Mouse (Mus musculus): ENCODE measurements around the gene Tet3.
"Not testable (repeated sequence)": the region's sequence is repeated elsewhere in the genome, so short reads cannot be mapped to it uniquely, and the experiment has no call there.

The Tet3 gene

DNA sequence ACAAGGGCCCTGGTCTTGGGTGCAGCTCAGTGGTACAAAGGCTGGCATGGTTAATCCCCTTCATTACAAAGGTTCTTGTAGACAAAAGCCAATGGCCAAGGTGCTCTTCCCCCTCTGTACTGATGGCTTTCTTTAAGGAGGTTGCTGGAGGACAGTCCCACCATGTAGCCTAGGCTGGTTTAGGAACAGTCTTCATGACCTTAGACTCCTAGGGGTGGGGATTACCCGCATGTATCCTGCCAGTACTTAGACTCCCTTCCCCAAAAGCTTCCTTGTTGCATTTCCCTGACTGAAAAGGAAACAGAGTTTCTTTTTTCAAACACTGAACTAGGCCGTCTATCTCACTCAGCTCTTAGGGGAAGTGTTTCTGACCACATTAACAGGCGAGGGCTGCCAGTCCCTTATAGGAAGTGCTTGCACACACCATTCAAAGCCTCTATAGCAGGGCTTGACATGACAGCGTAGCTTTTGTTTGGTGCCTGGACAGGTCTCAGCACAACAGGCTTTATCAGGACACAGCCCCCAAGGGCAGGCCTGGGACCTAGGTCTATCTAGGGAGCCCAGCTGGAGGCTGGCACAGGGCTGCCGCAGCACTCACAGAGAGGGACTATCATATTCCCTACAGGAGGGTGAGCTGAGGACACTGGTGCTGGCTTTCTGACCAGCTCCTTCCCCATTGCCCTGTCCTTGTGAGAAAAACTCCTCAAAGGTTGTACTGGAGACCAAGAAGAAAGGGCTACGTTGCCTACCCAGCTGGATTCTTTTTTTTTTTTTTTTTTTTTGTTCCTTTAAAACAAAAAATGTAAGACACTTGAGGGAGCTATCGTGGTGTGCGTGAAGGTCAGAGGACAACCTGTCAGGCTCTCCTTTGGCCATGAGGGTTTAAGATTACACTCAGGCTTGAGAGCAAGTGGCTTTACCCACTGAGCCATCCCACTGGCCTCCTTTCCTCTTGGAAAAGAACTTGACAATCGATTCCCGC lies 77.1 kb downstream of the Tet3 start:
- CTCF ChIA-PET = no interaction called here

DNA sequence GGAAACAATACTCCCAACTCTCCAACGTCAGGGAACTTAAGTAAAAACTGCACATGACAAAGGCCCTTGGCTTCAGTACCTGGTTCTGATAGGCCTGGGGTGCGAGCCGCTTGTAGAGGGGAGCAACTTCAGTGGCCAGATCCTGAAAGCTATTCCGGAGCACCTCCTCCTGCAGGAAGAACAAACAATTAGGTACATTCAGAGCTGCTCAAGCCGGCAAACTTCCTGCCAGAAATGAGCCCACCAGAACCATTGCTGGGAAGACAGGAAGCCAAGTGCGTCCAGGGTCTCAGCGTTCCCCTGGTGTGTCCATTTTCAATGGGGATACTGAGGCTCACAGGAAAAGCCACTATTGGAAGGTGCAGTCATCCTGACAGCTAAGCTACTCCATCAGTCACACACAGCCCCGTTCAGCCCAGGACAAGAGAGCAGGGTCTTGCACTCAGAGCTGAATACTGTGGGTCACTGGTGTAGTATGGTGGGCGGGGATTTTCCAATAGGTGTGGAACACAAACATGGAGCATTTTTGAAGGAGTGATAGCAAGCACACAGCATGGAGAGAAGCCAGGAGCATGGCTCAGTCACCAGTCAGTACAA lies 85.1 kb downstream of the Tet3 start:
- CTCF ChIA-PET = no interaction called here

DNA sequence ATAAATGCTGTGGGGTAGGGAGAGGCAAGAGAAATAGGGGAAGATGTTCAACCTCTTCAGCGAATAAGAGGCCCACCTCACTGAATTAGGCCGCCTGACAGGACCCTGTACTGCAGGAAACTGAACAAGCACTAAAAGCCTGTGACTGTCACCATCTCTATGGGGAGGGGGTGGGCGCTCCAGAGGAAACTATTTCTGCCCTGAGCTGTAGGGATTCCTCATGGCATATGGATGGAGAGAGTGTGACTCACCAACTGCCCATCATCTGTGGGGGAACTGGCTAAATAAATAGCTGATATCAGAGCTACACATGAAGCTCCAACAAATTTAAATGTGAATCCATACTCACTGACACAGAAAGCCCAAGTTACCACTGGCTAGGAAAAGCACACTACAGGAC lies 87.5 kb downstream of the Tet3 start:
- CTCF ChIA-PET = no interaction called here

DNA sequence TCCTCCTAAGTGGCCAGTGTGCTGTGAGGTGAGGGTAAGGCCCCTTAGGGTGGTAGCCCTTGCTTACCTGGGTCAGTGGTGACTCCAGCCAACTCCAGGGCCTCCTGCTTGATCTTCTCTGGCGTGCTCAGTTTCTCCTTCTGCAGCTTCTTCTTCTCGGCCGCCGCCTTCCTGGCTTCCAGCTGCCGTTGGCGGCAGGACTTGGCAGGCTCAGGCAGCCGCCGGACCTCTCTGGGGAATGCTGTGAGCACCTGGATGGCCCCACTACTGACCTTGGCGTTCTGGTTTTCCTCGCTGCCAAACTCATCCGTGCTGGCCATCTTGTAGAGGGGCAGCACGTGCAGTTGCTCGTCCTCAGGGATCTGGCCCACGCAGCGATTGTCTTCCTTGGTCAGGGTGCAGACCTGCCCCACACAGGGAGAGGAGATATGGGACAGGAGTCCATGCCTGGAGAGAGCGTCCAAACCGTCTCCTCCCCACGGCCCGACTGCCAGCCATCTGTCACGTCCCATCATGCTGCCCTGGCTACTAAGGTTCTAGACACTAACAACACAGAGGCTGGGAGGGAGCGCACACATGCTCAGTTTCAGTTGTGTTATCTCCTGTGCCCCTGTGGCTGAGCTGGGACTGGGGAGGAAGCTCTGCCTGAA lies 88.4 kb downstream of the Tet3 start:
- CTCF ChIA-PET = no interaction called here

DNA sequence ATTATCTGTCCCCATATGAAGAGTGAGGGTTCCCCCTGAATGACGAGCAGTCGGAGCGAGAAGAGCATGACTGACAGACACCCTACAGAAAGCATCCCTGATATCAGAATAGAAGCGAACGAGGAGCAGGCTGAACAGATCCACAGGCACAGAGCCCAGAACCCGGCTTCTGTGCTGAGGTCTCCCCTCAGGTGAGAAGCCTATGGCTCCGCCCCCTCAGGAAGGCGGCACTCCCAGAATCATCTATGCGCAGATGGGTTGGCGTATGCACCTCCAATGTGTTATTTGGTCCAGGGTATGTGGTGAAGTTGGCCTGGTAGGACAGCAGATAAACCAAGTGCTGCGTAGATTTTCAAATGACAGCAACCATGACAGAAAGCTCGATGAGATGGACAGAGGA lies 95.8 kb downstream of the Tet3 start:
- CTCF ChIA-PET = no interaction called here

DNA sequence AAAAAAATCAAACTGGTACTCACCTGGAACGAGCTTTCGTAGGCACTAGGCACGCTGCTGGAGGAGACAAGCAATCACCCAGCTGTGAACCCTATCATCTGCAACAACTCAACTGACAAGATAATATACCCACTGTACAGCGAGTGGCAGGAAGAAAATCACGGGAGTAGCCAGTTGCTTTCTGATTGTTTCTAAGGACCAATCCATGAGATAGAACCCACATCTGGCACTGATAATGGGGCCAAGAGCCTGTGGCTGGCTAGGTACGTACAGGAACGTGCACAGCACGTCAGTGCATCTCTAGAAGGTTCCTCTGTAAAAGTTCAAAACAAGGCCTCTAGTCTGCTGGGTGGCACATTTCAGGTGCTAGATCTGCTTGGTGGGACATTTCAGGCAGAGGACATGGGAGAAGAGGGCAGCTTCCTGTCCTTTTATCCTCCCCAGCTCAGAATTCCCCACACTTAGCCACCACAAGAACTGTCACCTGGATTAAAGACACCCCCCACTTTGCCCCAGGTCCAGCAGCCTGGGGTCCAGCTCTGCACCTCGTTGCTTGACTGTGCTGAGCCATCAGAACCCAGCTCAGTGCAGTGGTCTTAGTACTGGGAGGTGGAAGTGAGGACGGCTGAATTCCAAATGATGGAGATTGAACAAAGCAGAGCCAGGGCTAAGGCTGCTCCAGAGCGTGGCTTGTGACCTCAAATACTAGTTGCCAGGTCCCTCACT lies 97.2 kb downstream of the Tet3 start:
- CTCF ChIA-PET = interaction anchor here (0.6 kb wide), 1 partner anchor 222 kb away, joined by 4 read pairs; no protein-coding TSS in a partner anchor

DNA sequence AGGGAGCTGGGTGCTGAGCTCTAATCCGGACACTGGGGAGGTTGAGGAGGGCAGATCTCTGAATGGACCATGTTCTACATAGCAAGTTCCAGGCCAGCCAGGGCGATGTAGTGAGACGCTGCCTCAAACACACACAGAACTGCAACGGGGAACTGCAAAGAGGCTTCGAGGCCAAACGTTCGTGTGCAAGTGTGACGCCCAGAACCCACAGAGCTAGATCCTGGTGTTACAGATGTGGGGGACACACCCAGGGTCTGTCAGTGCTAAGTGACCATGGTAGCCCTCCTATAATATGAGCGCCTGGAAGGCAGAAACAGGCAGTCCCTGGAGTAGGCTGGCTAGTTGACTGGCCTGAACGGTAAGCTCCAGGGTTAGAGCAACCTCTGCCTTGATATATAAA lies 101.4 kb downstream of the Tet3 start:
- CTCF ChIA-PET = interaction anchor here (1.0 kb wide), 1 partner anchor 153 kb away, joined by 4 read pairs; no protein-coding TSS in a partner anchor

DNA sequence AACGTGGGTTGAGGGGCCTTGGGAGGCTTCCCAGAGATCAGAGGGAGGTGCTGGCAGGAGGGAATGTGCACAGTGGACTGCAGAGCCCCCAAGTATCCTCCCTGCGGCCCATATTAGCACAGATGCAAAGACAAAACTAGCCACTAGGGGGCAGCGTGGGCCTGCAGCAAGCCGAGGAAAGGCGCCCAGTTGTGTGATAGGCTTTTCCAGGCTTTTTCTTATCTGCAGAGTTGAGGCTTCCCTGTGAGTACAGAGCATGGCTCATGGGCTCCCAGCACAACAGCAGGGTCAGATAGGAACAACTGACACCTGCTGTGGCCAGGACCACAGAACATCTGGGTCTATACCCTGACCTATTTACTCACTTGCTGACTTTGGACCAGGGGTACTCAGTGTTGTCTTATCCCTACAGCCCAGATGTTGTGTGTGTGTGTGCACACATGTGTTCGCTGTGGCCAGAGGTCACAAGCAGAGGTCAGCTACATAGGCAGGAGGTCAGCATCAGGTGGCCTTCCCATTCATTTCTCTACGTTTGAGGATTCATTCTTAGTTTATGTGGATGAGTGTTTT lies 102.2 kb downstream of the Tet3 start:
- CTCF ChIA-PET = interaction anchor here (0.6 to 1.0 kb wide), 4 partner anchors 31 to 228 kb away, joined by 3 to 4 read pairs (median 3); no protein-coding TSS in a partner anchor

DNA sequence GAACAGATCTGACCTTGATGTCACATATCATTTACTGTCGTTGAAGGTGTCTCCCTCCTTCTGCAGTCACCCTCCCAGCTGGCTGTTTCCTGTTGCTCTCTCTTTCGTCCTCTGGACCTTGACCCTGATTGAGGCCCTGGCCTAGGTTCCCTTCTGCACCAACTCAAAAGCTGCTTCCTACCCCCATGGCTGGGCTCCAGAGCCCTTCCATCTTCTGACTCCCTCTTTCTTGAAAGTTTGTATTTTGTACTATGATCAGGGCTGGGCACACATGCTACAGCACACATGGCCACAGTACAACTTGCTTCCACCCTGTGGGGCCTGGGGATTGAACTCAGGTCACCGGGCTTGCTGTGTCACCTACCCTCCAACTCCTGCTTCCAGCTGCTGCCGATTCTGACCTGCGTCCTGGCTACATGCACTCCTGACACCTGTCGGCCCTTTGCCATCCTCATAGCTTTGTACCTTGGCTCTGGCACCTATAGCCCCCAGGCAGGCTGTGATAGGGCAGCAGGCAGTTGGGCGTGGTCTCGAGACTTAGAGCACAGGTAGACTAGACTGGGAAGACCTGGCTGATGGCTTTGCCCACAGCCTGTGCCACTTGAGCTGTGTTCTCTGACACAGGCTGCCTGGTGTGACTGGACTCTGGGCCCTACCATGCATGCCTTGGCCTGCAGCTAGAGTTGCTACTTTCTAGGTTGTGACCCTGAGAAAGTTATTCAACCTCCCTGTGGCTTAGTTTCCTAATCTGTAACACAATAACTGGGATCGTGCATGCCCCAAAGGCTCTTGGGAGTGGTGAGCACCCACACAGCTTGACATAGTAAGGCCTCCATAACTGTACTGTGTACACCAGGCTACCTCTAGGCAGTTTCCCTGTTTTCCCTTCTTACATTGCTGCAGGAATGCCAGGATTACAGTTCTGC lies 103.8 kb downstream of the Tet3 start:
- CTCF ChIA-PET = interaction anchor here (0.8 kb wide), 1 partner anchor 153 kb away, joined by 5 read pairs; no protein-coding TSS in a partner anchor

DNA sequence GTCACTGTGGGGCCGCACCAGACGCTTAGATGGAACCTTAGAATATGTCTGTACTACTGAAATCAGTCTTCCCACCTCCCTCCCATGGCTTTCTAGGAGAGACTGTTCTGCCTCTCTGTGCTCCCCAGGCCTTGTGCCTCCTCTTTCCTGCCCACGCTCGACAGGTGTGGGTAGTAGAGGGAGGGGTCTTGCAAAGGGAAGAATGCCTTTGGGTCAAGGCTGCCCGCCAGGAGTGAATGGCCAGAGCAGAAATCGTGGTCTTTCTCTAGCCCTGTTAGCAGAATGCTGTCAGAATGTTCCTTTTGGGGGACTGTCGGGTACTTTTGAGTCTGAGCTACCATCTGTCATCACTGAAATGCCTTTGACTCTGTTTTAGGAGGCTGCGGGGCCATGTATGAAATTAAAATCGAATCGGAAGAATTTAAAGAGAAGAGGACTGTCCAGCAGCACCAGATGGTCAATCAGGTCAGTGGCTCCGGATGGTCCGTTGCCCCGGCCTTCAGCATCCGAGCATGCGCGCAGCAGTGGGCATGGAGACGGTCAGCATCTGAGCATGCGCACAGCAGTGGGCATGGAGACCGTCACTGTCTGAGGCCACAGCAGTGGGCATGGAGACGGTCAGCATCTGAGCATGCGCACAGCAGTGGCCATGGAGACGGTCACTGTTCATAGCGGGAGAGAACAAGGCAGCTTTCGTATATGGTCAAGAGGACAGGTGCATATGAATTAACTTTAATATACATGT lies 106.0 kb downstream of the Tet3 start:
- CTCF ChIA-PET = no interaction called here

DNA sequence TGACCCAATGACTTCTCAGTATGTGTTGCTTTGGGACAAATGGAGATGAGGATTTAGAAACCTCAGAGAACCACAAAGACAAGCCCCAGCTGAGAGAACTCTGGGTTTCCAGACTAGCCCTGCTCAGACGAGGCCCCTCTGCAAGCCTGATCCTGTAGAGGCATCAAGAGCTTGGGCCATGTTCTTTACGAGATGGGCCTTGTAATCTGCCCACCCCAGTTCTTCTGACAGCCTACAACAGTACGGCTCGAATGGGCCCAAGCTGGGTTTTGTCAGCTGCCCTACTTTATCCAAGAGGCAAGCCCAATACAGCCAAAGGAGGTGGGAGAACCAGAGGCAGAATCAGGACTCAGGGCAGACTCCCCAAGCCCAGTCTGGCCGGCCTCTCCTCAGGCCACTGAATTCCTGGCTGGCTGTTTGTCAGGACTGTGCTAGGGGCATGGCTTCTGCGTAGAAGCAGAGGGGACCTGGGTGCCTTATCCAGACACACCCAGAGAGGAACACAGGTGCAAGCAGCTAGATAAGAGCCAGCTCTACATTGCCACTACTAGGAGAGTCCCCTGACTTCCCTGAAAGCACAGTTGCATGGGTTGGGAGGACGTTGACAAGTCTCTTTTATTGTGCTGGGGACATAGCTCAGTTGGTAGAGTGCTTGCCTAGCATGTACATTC lies 107.3 kb downstream of the Tet3 start:
- CTCF ChIA-PET = interaction anchor here (1.1 kb wide), 1 partner anchor 162 kb away, joined by 3 read pairs; no protein-coding TSS in a partner anchor

DNA sequence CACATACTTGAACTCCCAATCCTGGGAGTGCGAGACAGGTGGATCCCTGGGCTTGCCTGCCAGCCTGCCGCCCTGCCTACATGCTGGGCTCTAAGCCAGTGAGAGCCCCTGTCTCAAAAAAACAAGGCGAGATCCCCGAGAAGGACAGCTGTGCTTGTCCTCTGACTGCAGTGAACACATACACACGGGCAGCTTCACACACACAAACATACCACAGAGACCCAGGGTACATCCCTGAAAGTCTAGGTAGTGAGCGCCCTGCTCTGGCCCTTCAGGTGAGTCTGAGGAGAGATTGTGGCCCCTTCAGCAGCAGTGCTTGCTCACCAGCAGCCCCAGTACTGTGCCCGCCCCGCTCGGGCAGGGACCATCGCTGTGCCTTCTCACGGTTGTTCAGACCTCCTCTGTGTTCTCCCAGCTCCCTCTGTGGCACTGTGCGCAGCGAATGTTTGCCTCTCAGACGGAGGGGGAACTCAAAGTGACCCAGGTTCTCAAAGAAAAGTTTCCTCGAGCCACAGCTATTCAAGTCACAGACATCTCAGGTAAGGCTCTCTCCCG lies 108.0 kb downstream of the Tet3 start:
- CTCF ChIA-PET = interaction anchor here (0.7 to 1.5 kb wide), 3 partner anchors 24 to 163 kb away, joined by 3 read pairs; no protein-coding TSS in a partner anchor

DNA sequence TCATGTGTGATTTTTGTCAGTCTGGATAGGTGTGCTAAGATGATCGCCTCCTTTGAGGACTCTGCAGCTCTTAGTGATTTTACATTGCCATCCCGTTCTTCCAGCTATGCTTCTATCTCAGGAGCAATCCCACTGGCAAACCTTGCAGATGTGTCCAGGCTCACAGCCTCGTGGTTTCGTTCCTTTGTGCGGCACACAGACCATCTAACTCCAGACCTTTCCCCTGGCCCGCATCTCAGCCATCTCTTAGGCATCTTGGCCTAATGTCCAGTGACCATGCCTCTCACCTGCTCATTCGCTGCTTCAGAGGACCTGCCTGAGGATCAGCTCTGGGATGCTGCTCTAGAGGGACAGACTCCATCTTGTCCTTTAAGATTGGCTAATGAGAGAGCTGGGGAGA lies 108.7 kb downstream of the Tet3 start:
- CTCF ChIA-PET = interaction anchor here (0.7 to 1.5 kb wide), 2 partner anchors 23 to 129 kb away, joined by 3 read pairs; no protein-coding TSS in a partner anchor

DNA sequence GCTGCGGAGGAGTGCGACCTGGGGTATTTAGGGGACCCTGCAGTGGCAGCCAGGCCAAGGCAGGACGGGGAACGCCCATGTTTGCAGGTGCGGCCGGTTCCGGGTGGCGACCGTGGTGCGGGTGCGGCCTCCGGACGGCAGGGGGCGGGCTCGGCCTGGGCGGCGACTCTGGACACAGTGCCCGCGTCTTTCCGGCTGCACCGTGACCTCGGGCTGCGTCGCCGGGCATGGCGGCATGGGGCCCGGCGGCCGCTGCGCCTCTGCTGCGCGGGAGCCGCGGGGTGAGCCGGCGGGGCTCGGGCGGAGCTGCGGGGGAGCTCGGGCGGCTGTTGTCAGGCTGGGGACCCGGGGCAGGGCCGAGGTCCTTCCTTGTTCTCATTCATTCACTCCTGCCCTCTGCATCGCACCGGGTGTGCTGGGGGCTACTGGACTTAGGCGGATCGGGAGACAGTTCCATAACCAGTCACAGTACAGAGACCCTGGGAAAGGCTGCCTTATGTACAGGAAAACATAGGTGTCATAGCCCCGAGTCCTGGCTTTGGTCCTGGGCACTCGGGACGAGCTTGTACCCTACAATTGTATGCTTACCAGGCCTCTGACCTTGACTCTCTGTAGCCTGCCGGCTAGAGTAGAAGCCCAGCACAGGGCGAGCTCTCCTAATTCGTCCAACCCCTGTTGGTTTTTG lies 109.5 kb downstream of the Tet3 start:
- CTCF ChIA-PET = interaction anchor here (0.6 to 1.5 kb wide), 2 partner anchors 22 to 107 kb away, joined by 3 to 17 read pairs; no protein-coding TSS in a partner anchor

DNA sequence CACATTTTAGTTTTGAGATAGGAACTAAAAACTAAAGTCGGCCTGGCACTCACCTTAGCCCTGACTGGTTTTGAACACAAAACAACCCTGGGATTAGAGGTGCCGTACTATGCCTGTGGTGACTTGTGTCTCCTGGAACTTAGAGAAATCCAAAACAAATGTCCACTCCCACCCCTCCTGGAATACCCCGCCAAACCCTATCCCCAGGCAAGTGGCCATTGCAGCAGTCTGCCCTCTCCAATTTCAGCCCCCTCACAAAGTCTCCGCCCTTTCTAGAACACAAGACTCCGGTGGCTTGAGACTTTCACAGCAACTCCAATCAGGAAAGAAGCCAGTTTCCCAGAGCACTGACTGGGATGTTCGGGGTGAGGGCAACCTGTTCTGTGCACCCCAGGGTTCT lies 110.0 kb downstream of the Tet3 start, which contains the start of gene Bola3:
Bola3 (plus strand) TSS at position 275 of the 400 bp plus-strand sequence.
- CTCF ChIA-PET = no interaction called here

DNA sequence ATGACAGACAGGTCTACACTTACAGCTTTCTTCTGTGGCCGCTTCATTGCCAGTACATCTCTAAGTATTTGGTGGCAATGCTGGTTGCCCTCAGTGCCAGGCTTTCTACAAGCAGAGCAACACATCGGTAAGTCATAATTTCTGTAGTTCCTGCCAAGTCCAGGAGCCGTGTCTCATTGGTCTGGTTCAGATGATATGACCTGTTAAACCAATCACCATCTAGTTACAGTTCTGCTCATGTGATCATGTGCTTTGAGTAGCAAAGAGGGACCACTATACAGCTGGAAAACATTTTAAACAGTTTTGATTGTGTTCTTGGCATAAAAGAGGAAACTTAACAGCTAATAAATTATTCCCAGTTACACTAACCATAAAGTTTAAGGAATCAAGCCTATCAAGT lies 111.0 kb downstream of the Tet3 start:
- CTCF ChIA-PET = no interaction called here

DNA sequence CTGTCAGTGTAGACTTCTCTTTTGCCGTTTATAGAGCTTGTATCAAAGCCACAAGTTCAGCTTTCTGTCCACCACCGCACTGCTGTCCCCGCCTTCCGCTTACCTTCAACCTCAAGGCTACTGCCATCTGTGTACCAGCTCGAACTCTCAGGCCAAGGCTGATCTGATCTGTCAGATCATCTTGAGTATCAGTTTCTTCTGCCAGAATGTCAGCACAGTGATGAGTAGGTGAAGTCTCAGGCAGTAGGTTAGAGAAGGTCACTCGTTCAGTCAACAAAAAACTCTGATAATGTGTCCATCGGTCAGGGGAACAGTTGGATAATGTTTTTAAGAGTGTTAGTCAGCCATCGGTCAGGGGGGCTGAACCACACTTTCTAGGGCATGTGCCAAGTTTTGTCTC lies 113.6 kb downstream of the Tet3 start:
- CTCF ChIA-PET = not testable (repeated sequence)

DNA sequence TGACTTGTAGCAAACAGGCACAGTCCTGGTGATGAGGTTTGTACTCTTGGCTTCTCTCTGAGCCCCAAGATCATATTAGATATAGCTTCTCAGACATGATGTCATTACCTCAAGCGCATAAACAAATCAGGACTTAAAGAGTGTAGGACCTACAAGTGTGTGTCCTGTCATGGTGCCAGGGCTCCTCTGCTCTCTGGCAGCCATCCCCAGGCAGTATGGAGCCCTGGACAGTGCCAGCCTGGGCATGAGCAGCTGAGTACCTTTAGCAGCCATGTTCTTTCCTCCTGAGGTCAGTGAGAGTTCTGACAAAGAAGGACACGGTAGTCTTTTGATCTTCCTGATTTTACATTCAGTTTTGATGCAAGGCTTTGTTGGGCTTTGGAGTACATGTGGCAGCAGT lies 115.9 kb downstream of the Tet3 start:
- CTCF ChIA-PET = interaction anchor here (0.5 kb wide), 1 partner anchor 13 kb away, joined by 3 read pairs; no protein-coding TSS in a partner anchor

All from spleen, embryonic (tissue).